Mouse (Mus musculus) hindbrain, embryonic 12.5 days (tissue): ENCODE measurements around the gene Nub1. TPM values are rescaled to one million over a fixed set of nuclear protein-coding genes. Genes with fewer than 3 reads are reported as not detected.

Source experiments
- ATAC-seq: fragments of 200-750 bp; cut with Nextera tagmentation; 2 replicates; pipeline ENCODE4 v1.8.0; 2017; ENCODE audit warnings: moderate TSS enrichment; ENCODE audit not compliant: low FRiP score
- H3K27ac ChIP-seq: fragments of 300-500 bp; sonication (generic); 2 replicates; pipeline ENCODE4 v1.5.1; 2016; ENCODE audit warnings: mild to moderate bottlenecking
- H3K27me3 ChIP-seq: fragments of 300-500 bp; sonication (generic); 2 replicates; pipeline ENCODE4 v1.6.1; 2016; ENCODE audit warnings: mild to moderate bottlenecking
- H3K36me3 ChIP-seq: fragments of 300-500 bp; sonication (generic); 2 replicates; pipeline ENCODE4 v1.6.1; 2016; ENCODE audit warnings: mild to moderate bottlenecking
- H3K4me1 ChIP-seq: fragments of 300-500 bp; sonication (generic); 2 replicates; pipeline ENCODE4 v1.6.1; 2016
- H3K4me2 ChIP-seq: fragments of 300-500 bp; sonication (generic); replicated peaks from 2 replicates; pipeline ENCODE4 v1.6.1; 2016; ENCODE audit warnings: mild to moderate bottlenecking
- H3K4me3 ChIP-seq: fragments of 300-500 bp; sonication (generic); 2 replicates; pipeline ENCODE4 v1.5.1; 2016; ENCODE audit warnings: mild to moderate bottlenecking
- H3K9ac ChIP-seq: fragments of 300-500 bp; sonication (generic); 2 replicates; pipeline ENCODE4 v1.6.1; 2016; ENCODE audit warnings: mild to moderate bottlenecking, moderate library complexity
- H3K9me3 ChIP-seq: fragments of 300-500 bp; sonication (generic); replicated peaks from 2 replicates; pipeline ENCODE4 v1.6.1; 2016; ENCODE audit warnings: mild to moderate bottlenecking
- WGBS: fragments of 180-500 bp; shearing (Covaris S2); methylation state at CpG from one replicate; pipeline ENCODE4 v1.1.7; 2016; 5-methylcytosine and 5-hydroxymethylcytosine counted together
- polyA plus RNA-seq: library from polyadenylated mRNA; unstranded; fragments of >200 nt; fragmentation: Nextera tagmentation; extraction: Ambion mirVana; gene quantifications from 2 replicates; pipeline ENCODE4 v1.2.1, GENCODE M21; 2016

Gene Nub1
- polyA plus RNA-seq, 1 experiment from 2014 or later, result 40.3 TPM

DNA sequence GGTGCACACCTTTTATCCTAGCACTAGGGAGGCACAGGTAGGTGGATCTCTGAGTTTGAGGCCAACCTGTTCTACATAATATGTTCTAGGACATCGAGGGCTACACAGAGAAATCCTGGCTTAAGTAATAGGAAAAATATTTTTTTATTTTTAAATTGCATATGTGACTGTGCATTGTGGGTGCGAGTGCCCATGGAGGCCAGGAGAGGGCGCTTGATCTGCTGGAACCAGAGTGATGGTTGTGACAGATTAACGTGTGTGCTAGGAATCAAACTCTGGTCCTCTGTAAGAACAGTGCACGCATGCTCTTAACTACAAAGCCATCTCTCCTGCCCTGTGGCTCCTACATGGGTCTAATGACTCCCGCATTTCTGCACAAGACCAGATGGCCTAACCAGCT, 26.3 kb downstream of the Nub1 start:
- Histone ChIP-seq H3K4me1 (no peaks in the 10 kb centered on the region), H3K4me2 (no peak overlapping the region), H3K27ac (no peak overlapping the region), H3K27me3 (no peaks in the 10 kb centered on the region), H3K36me3 (peaks cover 56% of the 10 kb centered on the region), H3K9ac (no peak overlapping the region), H3K9me3 (no peaks in the 10 kb centered on the region), H3K4me3 (no peak overlapping the region)
- no peak for ATAC-seq
- WGBS, result 94% methylated on average over 6 of the region's 6 CpGs

DNA sequence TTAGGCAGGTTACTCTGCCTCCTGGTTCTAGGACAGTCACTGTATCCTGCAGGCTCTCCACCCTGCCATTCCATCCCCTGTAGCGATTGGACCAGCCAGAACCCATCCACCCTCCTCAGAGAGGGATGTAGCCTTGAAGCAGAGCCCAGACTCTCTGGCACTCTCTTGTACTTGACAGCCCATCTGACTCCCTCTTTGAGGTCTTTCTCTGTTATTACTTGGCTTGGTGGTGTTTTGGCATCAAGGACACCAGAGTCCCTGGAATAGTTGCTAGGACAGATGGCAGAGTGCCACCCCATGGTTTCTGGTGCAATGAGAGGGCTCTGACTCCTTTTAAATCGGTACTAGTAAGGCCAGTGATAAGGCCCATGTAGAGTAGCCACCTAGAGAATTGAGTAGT, 27.9 kb downstream of the Nub1 start:
- H3K9me3 ChIP-seq, result no peaks in the 10 kb centered on the region

DNA sequence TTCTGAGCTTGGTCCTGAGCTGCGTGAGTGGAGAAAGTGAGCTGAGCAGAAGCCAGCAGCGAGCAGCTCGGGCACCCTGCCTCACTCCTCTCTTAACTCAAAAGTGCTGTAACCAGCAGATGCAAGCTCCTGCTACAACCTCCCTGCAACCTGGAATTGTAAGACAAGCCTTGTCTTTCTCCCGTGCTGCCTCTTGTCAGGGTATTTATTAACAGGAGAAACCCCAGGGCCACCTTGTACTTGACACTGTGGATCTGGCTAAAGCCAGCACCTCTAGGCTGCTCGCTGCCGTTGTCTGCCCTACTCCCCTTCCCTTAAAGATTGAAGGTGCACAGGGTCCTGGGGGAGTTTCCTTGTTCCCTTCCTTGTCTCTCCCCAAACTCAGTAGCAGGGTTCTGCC, 28.7 kb downstream of the Nub1 start:
- no peaks in the 10 kb centered on the region for H3K27me3 ChIP-seq
- no peaks in the 10 kb centered on the region for H3K9me3 ChIP-seq
- ATAC-seq, result no peak
- peaks cover 32% of the 10 kb centered on the region for H3K36me3 ChIP-seq
- no peak overlapping the region for H3K9ac ChIP-seq
- no peak overlapping the region for H3K4me3 ChIP-seq
- H3K4me1 ChIP-seq, result no peaks in the 10 kb centered on the region
- H3K4me2 ChIP-seq, result no peak overlapping the region
- no peak overlapping the region for H3K27ac ChIP-seq
- WGBS, result 89% methylated on average over 6 of the region's 6 CpGs

More for the DNA sequence above, 27.9 kb downstream of the Nub1 start:
- Histone ChIP-seq H3K27me3 (no peaks in the 10 kb centered on the region), H3K36me3 (peaks cover 40% of the 10 kb centered on the region), H3K9ac (no peak overlapping the region), H3K4me2 (no peak overlapping the region), H3K4me1 (no peaks in the 10 kb centered on the region), H3K4me3 (no peak overlapping the region), H3K27ac (no peak overlapping the region)
- ATAC-seq, result no peak
- 86% methylated on average over 2 of the region's 2 CpGs for WGBS

DNA sequence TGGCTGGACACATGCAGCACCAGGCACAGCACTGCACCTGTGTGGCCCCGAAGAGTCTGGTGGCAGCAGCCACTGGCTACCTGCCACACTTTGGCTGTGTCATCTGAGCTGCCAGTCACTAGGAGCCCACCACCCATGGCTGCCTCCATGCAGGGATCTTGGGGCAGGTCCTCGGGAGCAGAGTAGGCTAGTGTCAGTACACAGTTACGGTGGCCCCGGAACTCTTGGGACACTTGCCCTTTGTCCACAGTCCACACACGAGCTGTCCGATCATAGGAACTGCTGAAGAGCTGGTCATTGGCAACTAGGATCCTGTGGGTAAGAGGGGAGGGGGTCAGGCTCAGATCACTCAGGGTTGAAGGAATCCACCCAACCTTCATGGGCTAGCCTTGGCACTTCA, 32.7 kb downstream of the Nub1 start:
- H3K27ac ChIP-seq, result no peak overlapping the region
- ATAC-seq, result no peak
- no peak overlapping the region for H3K9ac ChIP-seq
- WGBS, result 95% methylated on average over 6 of the region's 6 CpGs
- H3K4me2 ChIP-seq, result no peak overlapping the region
- no peaks in the 10 kb centered on the region for H3K27me3 ChIP-seq
- H3K4me1 ChIP-seq, result no peaks in the 10 kb centered on the region
- no peak overlapping the region for H3K4me3 ChIP-seq
- no peaks in the 10 kb centered on the region for H3K9me3 ChIP-seq
- no peaks in the 10 kb centered on the region for H3K36me3 ChIP-seq

DNA sequence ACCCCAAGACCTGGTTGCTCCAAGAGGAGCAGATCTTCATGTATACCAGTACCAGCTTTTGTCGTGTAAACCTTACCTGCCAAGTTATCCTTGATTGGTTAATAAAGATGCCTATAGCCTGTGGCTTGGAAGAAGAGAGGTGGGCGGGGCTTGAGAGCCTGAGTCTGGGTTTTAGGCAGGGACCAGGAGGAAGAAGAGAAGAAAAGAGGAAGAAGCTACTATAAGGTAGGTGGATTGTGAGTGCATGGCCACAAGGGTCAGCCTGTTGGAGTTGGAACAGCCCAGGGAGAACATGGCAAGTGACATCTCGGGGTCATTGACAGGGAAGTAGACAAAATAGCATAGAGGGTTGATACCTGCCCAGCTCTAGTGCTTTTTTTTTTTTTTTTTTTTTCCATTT, 34.5 kb downstream of the Nub1 start:
- H3K9me3 ChIP-seq, result no peaks in the 10 kb centered on the region
- 91% methylated on average over 3 of the region's 3 CpGs for WGBS
- H3K4me2 ChIP-seq, result no peak overlapping the region
- H3K9ac ChIP-seq, result no peak overlapping the region
- H3K4me3 ChIP-seq, result no peak overlapping the region
- no peak overlapping the region for H3K27ac ChIP-seq
- ATAC-seq, result no peak
- H3K36me3 ChIP-seq, result no peaks in the 10 kb centered on the region
- peaks cover 8% of the 10 kb centered on the region for H3K4me1 ChIP-seq
- no peaks in the 10 kb centered on the region for H3K27me3 ChIP-seq

DNA sequence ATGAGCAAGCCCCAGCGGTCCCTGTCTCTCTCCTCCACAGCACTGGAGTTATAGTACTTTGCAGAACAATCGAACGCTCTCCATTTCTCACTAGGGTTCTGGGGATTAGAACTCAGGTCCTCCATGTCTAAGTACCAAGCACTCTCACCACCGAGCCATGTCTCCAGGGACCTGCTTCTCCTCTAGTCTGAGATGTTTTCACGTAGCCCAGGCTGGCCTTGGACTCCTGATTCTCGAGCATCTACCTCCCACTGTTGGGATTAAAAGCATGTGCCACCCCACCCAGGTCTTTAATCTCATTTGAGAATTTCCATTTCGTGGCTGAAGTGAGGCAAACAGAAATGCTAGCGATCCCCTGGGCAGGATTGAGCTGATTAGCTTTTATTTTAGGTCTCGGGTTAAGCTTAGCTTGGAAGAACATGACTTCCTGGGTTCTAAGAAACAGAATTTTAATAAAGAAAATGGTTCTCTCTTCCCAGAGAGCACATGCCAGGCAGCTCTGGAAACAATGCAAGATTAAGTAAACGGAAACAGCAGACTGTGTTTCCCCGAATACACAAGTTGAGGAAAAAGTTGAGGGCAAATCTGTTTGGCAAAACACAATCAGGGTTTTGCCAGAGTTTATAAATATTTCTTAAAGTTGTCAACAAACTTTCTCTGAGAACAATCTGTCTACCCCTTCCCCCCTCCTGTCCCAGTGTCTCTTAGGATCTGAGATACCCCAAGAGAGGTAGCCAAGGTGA, 38.4 kb downstream of the Nub1 start:
- no peak for ATAC-seq
- no peak overlapping the region for H3K9ac ChIP-seq
- no peak overlapping the region for H3K4me3 ChIP-seq
- H3K27ac ChIP-seq, result no peak overlapping the region
- H3K9me3 ChIP-seq, result no peaks in the 10 kb centered on the region
- peaks cover 5% of the 10 kb centered on the region for H3K27me3 ChIP-seq
- peaks cover 16% of the 10 kb centered on the region for H3K4me1 ChIP-seq
- WGBS, result 82% methylated on average over 11 of the region's 11 CpGs
- H3K36me3 ChIP-seq, result no peaks in the 10 kb centered on the region
- H3K4me2 ChIP-seq, result no peak overlapping the region

DNA sequence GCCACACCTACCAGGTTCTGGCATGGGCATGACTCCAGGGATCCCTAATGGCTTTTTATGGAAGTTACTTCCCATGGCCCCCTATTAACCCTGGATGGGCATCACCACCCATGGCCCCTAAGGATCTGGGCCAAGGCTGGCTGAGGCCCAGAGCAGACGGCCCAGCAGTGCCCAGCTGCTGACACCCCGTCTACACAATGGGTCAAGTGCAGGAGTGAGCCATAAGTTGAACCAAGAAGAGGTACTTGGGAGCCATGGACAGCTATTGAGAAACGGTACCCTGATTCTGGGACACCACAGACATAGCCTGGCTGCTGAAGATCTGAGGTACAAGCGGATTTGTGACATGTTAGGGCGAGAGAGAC, 38.9 kb downstream of the Nub1 start:
- Histone ChIP-seq H3K9me3 (no peaks in the 10 kb centered on the region), H3K27ac (peak overlapping the region; percentile 35; the same call in 1 of the 2 replicates), H3K27me3 (peaks cover 8% of the 10 kb centered on the region), H3K36me3 (no peaks in the 10 kb centered on the region), H3K4me2 (no peak overlapping the region), H3K4me3 (no peak overlapping the region), H3K4me1 (peaks cover 16% of the 10 kb centered on the region), H3K9ac (no peak overlapping the region)
- 75% methylated on average over 5 of the region's 5 CpGs for WGBS
- no peak for ATAC-seq

DNA sequence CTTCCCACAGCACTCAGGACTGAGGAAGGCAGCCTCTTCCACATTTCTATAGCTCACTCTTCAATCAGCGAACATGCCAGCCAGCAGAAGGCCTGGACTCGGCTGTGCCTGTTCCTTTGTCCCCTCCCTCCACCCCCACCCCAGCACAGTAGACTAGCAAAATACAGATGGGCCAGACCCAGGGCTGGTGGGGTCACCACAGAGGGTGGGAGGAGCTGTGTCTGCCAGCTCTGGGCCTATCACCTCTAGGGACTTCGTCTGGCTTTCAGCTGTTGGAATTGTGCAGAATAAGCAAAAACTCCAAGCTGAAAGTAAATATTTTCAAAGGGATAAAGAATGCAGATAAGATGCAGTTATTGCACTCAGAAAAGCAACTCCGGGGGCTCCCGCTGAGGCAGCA, 39.5 kb downstream of the Nub1 start:
- peaks cover 14% of the 10 kb centered on the region for H3K27me3 ChIP-seq
- H3K9ac ChIP-seq, result no peak overlapping the region
- peaks cover 18% of the 10 kb centered on the region for H3K4me1 ChIP-seq
- H3K36me3 ChIP-seq, result no peaks in the 10 kb centered on the region
- no peak overlapping the region for H3K4me3 ChIP-seq
- 52% methylated on average over 5 of the region's 5 CpGs for WGBS
- ATAC-seq, result no peak
- H3K27ac ChIP-seq, result peak overlapping the region; percentile 37; the same call in 1 of the 2 replicates
- no peak overlapping the region for H3K4me2 ChIP-seq
- H3K9me3 ChIP-seq, result no peaks in the 10 kb centered on the region

DNA sequence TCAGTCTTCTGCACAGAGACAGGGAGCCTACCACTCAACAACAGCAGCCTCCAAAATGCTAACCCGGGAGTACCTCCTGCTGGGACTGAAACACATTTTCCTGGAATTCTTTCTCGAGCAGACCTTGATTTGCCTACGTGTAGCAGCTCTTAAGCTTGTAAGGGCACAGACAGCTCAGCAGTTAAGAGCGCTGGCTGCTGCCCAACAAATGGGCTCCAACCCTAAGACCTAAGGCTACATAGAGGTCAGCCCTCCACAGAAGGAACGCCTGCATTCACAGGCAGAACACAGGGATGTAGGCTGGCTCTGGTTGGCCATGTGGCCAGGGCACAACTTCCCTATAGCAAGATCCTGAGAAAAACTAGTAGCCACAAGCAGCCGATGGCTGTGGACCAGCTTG, 40.6 kb downstream of the Nub1 start:
- no peak overlapping the region for H3K4me2 ChIP-seq
- H3K4me3 ChIP-seq, result no peak overlapping the region
- H3K27me3 ChIP-seq, result peaks cover 25% of the 10 kb centered on the region
- H3K27ac ChIP-seq, result no peak overlapping the region
- ATAC-seq, result no peak
- H3K4me1 ChIP-seq, result peaks cover 29% of the 10 kb centered on the region
- H3K9me3 ChIP-seq, result no peaks in the 10 kb centered on the region
- H3K9ac ChIP-seq, result no peak overlapping the region
- 65% methylated on average over 6 of the region's 6 CpGs for WGBS
- H3K36me3 ChIP-seq, result no peaks in the 10 kb centered on the region

DNA sequence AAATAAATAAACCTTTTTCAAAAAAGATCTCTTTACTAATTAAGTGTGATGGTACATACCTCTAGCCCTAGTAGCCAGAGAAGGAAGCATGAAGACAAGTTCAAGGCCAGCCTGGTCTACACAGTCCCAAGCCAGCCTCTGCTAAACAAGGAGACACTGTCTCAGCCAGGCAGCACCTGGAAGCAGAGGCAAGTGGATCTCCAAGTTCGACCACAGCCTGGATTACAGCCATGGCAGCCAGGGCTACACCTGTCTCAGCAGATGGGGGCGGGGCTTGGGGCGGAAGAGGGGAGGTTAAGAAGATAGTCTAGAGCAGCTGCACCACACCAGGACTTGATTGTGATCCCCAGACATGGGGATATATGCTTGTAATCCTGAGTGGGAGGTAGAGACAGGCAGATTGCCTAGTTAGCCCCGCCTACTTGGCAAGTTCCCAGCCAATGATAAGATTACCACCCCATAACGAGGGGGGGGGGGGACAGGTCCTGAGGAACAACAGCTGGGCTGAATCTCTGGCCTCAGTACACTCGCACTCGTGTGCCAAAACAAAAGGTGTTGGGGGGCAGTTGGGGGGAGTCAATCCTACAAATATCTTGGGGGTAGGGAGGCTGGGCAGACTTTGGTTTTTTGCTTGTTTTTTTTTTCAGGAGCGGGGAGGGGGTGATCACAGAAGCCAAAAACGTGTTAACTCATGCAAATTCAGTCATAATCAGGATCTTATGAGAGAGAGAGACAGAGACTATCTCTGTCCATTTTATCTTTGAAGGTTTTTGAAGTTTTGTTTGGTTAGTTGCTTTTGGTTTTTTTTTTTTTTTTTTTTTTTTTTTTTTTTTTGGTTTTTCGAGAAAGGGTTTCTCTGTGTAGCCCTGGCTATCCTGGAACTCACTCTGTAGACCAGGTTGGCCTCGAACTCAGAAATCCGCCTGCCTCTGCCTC, 41.8 kb downstream of the Nub1 start:
- Histone ChIP-seq H3K27ac (no peak overlapping the region), H3K9ac (no peak overlapping the region), H3K9me3 (no peaks in the 10 kb centered on the region), H3K27me3 (peaks cover 38% of the 10 kb centered on the region), H3K4me3 (no peak overlapping the region), H3K4me2 (no peak overlapping the region), H3K36me3 (no peaks in the 10 kb centered on the region), H3K4me1 (peaks cover 35% of the 10 kb centered on the region)
- no peak for ATAC-seq
- 67% methylated on average over 12 of the region's 12 CpGs for WGBS

DNA sequence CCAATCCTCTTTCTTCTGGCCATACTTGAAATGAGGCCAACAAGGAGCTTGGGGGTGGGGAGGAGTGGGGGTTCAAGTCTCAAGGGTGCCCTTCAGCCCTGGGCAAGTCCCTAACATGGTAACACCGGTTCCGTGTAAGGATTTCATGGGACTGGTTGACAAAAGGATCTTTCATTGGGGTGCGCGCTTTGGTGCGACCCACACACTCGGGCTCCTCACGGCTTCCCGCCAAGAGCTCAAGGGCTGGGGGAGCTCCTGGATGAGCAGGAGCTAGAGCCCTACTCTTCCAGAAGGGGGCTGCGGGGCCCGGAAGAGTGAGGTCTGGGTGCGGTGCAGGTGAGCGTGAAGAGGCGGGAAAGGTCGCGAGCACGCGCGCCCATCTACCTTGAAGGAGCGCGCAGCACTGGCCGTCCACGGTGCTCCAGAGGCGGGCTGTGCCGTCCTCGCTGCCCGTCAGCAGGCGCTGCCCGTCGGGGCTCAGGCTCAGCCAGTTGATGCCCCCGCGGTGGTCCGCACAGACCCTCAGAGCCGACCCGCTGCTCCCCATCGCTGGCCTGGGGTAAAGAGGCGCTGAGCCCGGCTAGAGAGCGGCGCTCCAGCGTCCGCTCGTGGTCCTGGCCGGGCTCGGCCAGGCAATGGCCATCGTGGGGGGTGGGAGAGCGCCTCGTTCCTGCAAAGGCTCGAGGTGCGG, 44.6 kb downstream of the Nub1 start:
- 0 out of 2 replicates have a peak, but pooled peaks have one; percentile 9 for ATAC-seq
- H3K36me3 ChIP-seq, result no peaks in the 10 kb centered on the region
- 2% methylated on average over 45 of the region's 49 CpGs for WGBS
- H3K4me1 ChIP-seq, result peaks cover 40% of the 10 kb centered on the region
- peaks cover 41% of the 10 kb centered on the region for H3K27me3 ChIP-seq
- H3K27ac ChIP-seq, result no peak overlapping the region
- H3K9ac ChIP-seq, result peak overlapping the region; percentile 62
- no peaks in the 10 kb centered on the region for H3K9me3 ChIP-seq
- peak overlapping the region; percentile 62 for H3K4me2 ChIP-seq
- peak overlapping the region; percentile 47 for H3K4me3 ChIP-seq

DNA sequence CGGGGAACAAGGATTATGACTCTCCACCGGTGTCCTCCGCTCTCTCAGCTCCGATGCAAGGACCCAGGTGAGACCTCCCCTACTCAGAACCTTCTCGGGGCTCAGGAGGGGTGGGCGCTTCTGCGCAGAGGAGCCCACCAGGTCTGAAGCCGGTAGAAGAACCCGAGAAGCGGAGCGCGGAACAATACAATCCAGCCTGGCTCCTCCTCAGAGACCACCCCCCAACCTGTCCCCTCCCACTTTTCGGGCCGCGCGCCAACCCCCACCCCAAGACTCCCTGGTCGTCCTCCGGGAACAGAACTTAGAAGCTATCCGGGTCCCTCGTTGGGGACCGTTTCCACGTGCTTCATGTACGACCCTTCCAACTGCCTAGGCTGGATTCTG, 45.1 kb downstream of the Nub1 start, which contains the start of gene Wdr86:
Gene Wdr86 (minus strand): TSS at position 240 of the 384 bp plus-strand sequence.
- Histone ChIP-seq H3K9ac (peak within 1 kb of the TSS; percentile 62), H3K4me1 (peaks cover 35% of the 10 kb centered on the region), H3K36me3 (no peaks in the 10 kb centered on the region), H3K9me3 (no peaks in the 10 kb centered on the region), H3K27me3 (peaks cover 41% of the 10 kb centered on the region), H3K4me3 (peak within 1 kb of the TSS; percentile 47), H3K27ac (no peak within 1 kb of the TSS), H3K4me2 (peak within 1 kb of the TSS; percentile 62)
- WGBS, result 0% methylated on average over 23 of the region's 23 CpGs
- ATAC-seq, result peak; percentile 21; the same call in 1 of the 2 replicates
